18 mouse cellular contexts compared by ENCODE assay signal in the genomic region with DNA sequence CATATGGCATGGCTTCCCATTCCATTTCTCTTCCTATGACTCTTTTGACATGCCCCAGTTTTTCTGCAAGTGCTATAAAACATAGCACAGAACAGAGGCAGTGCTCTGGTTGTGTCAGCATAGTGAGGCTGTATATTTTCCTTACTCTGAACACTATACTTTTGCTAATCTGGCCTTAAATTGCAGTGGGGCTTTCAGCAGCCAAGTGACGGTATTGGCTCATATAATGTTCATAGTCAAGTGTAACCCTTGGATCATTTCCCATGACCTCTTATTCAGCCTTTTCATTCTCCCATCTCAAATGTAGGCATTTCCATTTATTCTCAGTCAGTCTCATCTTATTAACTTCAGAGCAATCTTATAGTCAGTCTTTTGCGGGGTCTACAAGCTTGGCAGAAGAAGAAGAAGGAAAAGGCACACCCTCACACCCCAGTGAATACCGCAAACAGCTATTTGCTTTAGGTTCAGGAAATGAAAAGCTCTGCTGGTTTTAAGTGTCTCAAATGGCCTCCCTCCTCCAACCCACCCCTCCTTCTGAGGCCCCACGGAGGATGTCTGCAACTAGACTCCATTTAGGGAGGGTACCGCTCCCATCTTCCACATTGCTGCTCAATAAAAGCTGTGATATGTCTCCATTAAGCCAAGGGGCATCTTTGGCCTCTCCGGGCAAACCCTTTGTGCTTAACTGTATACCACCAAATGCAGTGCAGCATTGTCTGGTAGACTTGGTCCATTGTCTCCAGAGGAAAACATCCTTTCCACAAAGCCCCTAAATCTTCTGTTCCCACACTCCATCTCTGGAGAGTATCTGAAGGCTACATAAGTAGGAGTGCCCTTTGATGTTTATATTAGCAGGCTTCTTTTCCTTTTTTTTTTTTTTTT.
DNase-seq lines count a peak whose midpoint lies in the region; ATAC-seq and TF ChIP-seq lines count a peak whose summit lies in the region.
"Had no signal": no experiment of that assay in that cellular context is flagged by ENCODE, and none has a peak within 500 bp of the region (broad histone marks: within the 10 kb centered on the region; RNA-seq: fewer than 3 reads in every experiment).

No protein-coding gene starts in this region.

- no peak for TF ChIP-seq CTCF in intestine, postnatal 0 days (IDR thresholded peaks at IDR 0.05; ENCODE audit: low read depth)
- no peak for TF ChIP-seq CTCF in brain, embryonic 14.5 days (IDR thresholded peaks at IDR 0.05; ENCODE audit: borderline replicate concordance, extremely low read depth, insufficient read depth, insufficient read length)

- no peaks in the 10 kb centered on the region for H3K36me3 ChIP-seq in intestine, embryonic 14.5 days (ENCODE audit: control insufficient read depth, insufficient read depth, low read length)
- no peaks in the 10 kb centered on the region for H3K36me3 ChIP-seq in intestine, postnatal 0 days (ENCODE audit: control insufficient read depth, insufficient read depth)
- H3K36me3 ChIP-seq in lung, embryonic 16.5 days (ENCODE audit: control insufficient read depth, insufficient read depth, low read length) = no peaks in the 10 kb centered on the region
- no peaks in the 10 kb centered on the region for H3K36me3 ChIP-seq in limb, embryonic 14.5 days (ENCODE audit: control insufficient read depth, insufficient read depth, low read length)
- H3K36me3 ChIP-seq: hindbrain, embryonic 12.5 days; liver, embryonic 12.5 days had no signal

- H3K4me3 ChIP-seq in intestine, embryonic 14.5 days (ENCODE audit: low read depth, low read length) = no peak overlapping the region
- H3K4me3 ChIP-seq in intestine, postnatal 0 days (ENCODE audit: low read depth, low read length) = no peak overlapping the region
- no peak overlapping the region for H3K4me3 ChIP-seq in lung, embryonic 16.5 days (ENCODE audit: low read length)
- H3K4me3 ChIP-seq in limb, embryonic 14.5 days (replicated peaks; ENCODE audit: low read length) = no peak overlapping the region
- H3K4me3 ChIP-seq: heart, adult 2 months; hindbrain, embryonic 12.5 days; liver, embryonic 12.5 days; neural tube, embryonic 13.5 days had no signal

- H3K9ac ChIP-seq in intestine, embryonic 14.5 days (ENCODE audit: low read length) = no peak overlapping the region
- no peak overlapping the region for H3K9ac ChIP-seq in intestine, postnatal 0 days (ENCODE audit: low read depth, low read length)
- H3K9ac ChIP-seq in lung, embryonic 16.5 days (ENCODE audit: low read length) = no peak overlapping the region
- H3K9ac ChIP-seq in limb, embryonic 14.5 days (ENCODE audit: low read depth, low read length, severe bottlenecking) = no peak overlapping the region
- H3K9ac ChIP-seq: hindbrain, embryonic 12.5 days; liver, embryonic 12.5 days; neural tube, embryonic 13.5 days had no signal

- H3K4me1 ChIP-seq in intestine, embryonic 14.5 days (replicated peaks; ENCODE audit: control insufficient read depth, insufficient read depth, low read length) = no peaks in the 10 kb centered on the region
- H3K4me1 ChIP-seq in intestine, postnatal 0 days (replicated peaks; ENCODE audit: control insufficient read depth, insufficient read depth, low read length) = no peaks in the 10 kb centered on the region
- peaks cover 6% of the 10 kb centered on the region; the same call in 1 of the 2 replicates for H3K4me1 ChIP-seq in lung, embryonic 16.5 days (replicated peaks; ENCODE audit: control insufficient read depth, insufficient read depth, low read length)
- H3K4me1 ChIP-seq in limb, embryonic 14.5 days (ENCODE audit: control insufficient read depth, insufficient read depth, low read length) = peaks cover 14% of the 10 kb centered on the region
- H3K4me1 ChIP-seq: hindbrain, embryonic 12.5 days; liver, embryonic 12.5 days had no signal

- peak overlapping the region; percentile 22; the same call in 1 of the 2 replicates for H3K27ac ChIP-seq in intestine, embryonic 14.5 days (ENCODE audit: low read depth)
- no peak overlapping the region for H3K27ac ChIP-seq in intestine, postnatal 0 days (ENCODE audit: low read depth, low read length)
- peak overlapping the region; percentile 66 for H3K27ac ChIP-seq in lung, embryonic 16.5 days (ENCODE audit: low read length)
- peak overlapping the region; percentile 48; the same call in 1 of the 2 replicates for H3K27ac ChIP-seq in limb, embryonic 14.5 days (replicated peaks; ENCODE audit: low read depth, low read length)
- H3K27ac ChIP-seq: heart, adult 2 months; hindbrain, embryonic 12.5 days; liver, embryonic 12.5 days; neural tube, embryonic 13.5 days had no signal

- no peak for ATAC-seq in intestine, embryonic 14.5 days (replicated peaks; ENCODE audit: low FRiP score, low TSS enrichment, low read depth)
- ATAC-seq in intestine, postnatal 0 days = no peak
- ATAC-seq in lung, embryonic 16.5 days (ENCODE audit: low read depth) = no peak; the same call in 1 of the 2 replicates
- peak; percentile 89 for ATAC-seq in limb, embryonic 14.5 days (ENCODE audit: low FRiP score, low read depth)
- ATAC-seq: activated CD4-positive, CD25-positive, alpha-beta regulatory T cell, adult 4 months; forebrain, embryonic 16.5 days; inflammation-experienced regulatory T-cells, adult 6 months; liver, embryonic 12.5 days; lung, postnatal 0 days had no signal

- WGBS in intestine, embryonic 14.5 days = 76% methylated on average over 6 of the region's 6 CpGs
- WGBS in intestine, postnatal 0 days = 79% methylated on average over 6 of the region's 6 CpGs
- 61% methylated on average over 6 of the region's 6 CpGs for WGBS in lung, embryonic 16.5 days
- WGBS in limb, embryonic 14.5 days = 47% methylated on average over 6 of the region's 6 CpGs

- H3K4me2 ChIP-seq in intestine, embryonic 14.5 days (ENCODE audit: low read length) = no peak overlapping the region
- no peak overlapping the region for H3K4me2 ChIP-seq in intestine, postnatal 0 days (replicated peaks; ENCODE audit: low read depth)
- H3K4me2 ChIP-seq in lung, embryonic 16.5 days (ENCODE audit: low read depth, low read length) = no peak overlapping the region
- H3K4me2 ChIP-seq in limb, embryonic 14.5 days (replicated peaks; ENCODE audit: low read depth, low read length, severe bottlenecking) = no peak overlapping the region
- H3K4me2 ChIP-seq: hindbrain, embryonic 12.5 days; liver, embryonic 12.5 days; neural tube, embryonic 13.5 days had no signal

- no peaks in the 10 kb centered on the region for H3K27me3 ChIP-seq in intestine, embryonic 14.5 days (replicated peaks; ENCODE audit: control insufficient read depth, insufficient read depth, low read length)
- no peaks in the 10 kb centered on the region for H3K27me3 ChIP-seq in intestine, postnatal 0 days (replicated peaks; ENCODE audit: control insufficient read depth, insufficient read depth, low read length)
- H3K27me3 ChIP-seq in lung, embryonic 16.5 days (ENCODE audit: control insufficient read depth, insufficient read depth, low read depth, low read length) = no peaks in the 10 kb centered on the region
- no peaks in the 10 kb centered on the region for H3K27me3 ChIP-seq in limb, embryonic 14.5 days (ENCODE audit: control insufficient read depth, insufficient read depth, low read length)
- H3K27me3 ChIP-seq: hindbrain, embryonic 12.5 days; liver, embryonic 12.5 days; neural tube, embryonic 13.5 days; Patski had no signal

- no peak for TF ChIP-seq POLR2A in brain, embryonic 14.5 days (IDR thresholded peaks at IDR 0.05; ENCODE audit: borderline replicate concordance, extremely low read depth, insufficient read depth, insufficient read length, poor library complexity, severe bottlenecking)
- no peak for TF ChIP-seq POLR2A in limb, embryonic 14.5 days (IDR thresholded peaks at IDR 0.05; ENCODE audit: borderline replicate concordance, extremely low read depth, insufficient read depth, insufficient read length)

- 0 out of 2 replicates have a peak, but pooled peaks cover 5% of the 10 kb centered on the region for H3K9me3 ChIP-seq in intestine, embryonic 14.5 days (ENCODE audit: control insufficient read depth, low read length)
- no peaks in the 10 kb centered on the region for H3K9me3 ChIP-seq in intestine, postnatal 0 days (ENCODE audit: control insufficient read depth)
- H3K9me3 ChIP-seq in lung, embryonic 16.5 days (ENCODE audit: control insufficient read depth, low read length) = no peaks in the 10 kb centered on the region; the same call in 1 of the 2 replicates
- H3K9me3 ChIP-seq in limb, embryonic 14.5 days (ENCODE audit: control insufficient read depth, low read length) = peaks cover 4% of the 10 kb centered on the region; the same call in 1 of the 2 replicates
- H3K9me3 ChIP-seq: hindbrain, embryonic 12.5 days; liver, embryonic 12.5 days had no signal

- no peak for DNase-seq in intestine, embryonic 14.5 days (ENCODE audit: low spot score)
- no peak for DNase-seq in lung, postnatal 25 days (ENCODE audit: low spot score)
- peak; percentile 31 for DNase-seq in brain, embryonic 14.5 days (ENCODE audit: low read depth)
- DNase-seq in limb, embryonic 14.5 days (ENCODE audit: low spot score) = peak; percentile 87
- no peak for DNase-seq in layer of hippocampus, postnatal 10 days (ENCODE audit: low spot score in 2 of 2)
- DNase-seq: adrenal gland, postnatal 25 days; cerebellum, adult 8-10 months; heart, adult 2 months had no signal

Comparison
In these comparisons a context has a peak if more than half of its experiments do, and no peak if none do; other contexts are left out.
1. DNase-seq: peak in brain, embryonic 14.5 days (single experiment) and limb, embryonic 14.5 days (single experiment); none in intestine, embryonic 14.5 days (single experiment), lung, postnatal 25 days (single experiment) and layer of hippocampus, postnatal 10 days (0 of 2).